Mouse (Mus musculus) G1E (cell line): ENCODE results near the gene Gm13288. TPM values are rescaled to one million over a fixed set of nuclear protein-coding genes. Genes with fewer than 3 reads are reported as not detected.
"Not testable (repeated sequence)": the region's sequence is repeated elsewhere in the genome, so short reads cannot be mapped to it uniquely, and the experiment has no call there.

Source experiments
- ATAC-seq: 2 replicates; pipeline ENCODE4 v1.8.0; 2016; ENCODE audit warnings: mild to moderate bottlenecking; ENCODE audit not compliant: insufficient number of reproducible peaks, poor library complexity, low FRiP score, severe bottlenecking; ENCODE audit errors: extremely low read depth
- DNase-seq: peaks from one replicate; pipeline ENCODE4 v3.0.0; 2012; ENCODE audit warnings: low spot score
- H3K27me3 ChIP-seq: 2 replicates; pipeline ENCODE4 v1.6.1; 2012; ENCODE audit warnings: mild to moderate bottlenecking, low read length, inconsistent platforms; ENCODE audit not compliant: insufficient read depth
- H3K36me3 ChIP-seq: replicated peaks from 2 replicates; pipeline ENCODE3; 2012; ENCODE audit warnings: mild to moderate bottlenecking, inconsistent platforms
- H3K4me1 ChIP-seq: 2 replicates; pipeline ENCODE4 v1.6.1; 2012; ENCODE audit warnings: low read depth, low read length, inconsistent platforms, mixed read lengths; ENCODE audit not compliant: insufficient read depth
- H3K4me3 ChIP-seq: 2 replicates; pipeline ENCODE4 v1.5.1; 2012; ENCODE audit warnings: low read depth, mild to moderate bottlenecking, inconsistent platforms, low read length, moderate library complexity, mixed read lengths
- H3K9me3 ChIP-seq: replicated peaks from 2 replicates; pipeline ENCODE4 v1.6.1; 2012; ENCODE audit warnings: inconsistent platforms
- polyA plus RNA-seq: library from polyadenylated mRNA; stranded (reverse); fragments of >175 nt; gene quantifications from 2 replicates; pipeline ENCODE4 v1.2.3, GENCODE M21; 2012
- total RNA-seq, 2 experiments: library from RNA; stranded (forward) in 1 of 2; stranded (reverse) in 1 of 2; fragments of 200-1000 nt in 1 of 2; fragments of >200 nt in 1 of 2; fragmentation: Nextera tagmentation in 1 of 2; gene quantifications; 2 replicates each; pipeline ENCODE4 v1.2.3; 2014 to 2017

Gm13288 gene
- total RNA-seq (2014; fragmentation: Nextera tagmentation), result not detected in 2 replicates
- total RNA-seq (2017), result 0.06 and 0.16 TPM in 2 replicates
- not detected in 2 replicates for polyA plus RNA-seq

- not testable (repeated sequence) for H3K4me3 ChIP-seq, DNase-seq, H3K9me3 ChIP-seq, ATAC-seq, H3K27me3 ChIP-seq, H3K36me3 ChIP-seq, H3K4me1 ChIP-seq
These were observed at the start of gene Gm13288 for GRCm38 (mm10) chr4:88805231-88805630. TSS of gene Gm13288 (plus strand) at chr4:88805531.

- H3K36me3 ChIP-seq, H3K4me1 ChIP-seq, H3K9me3 ChIP-seq, H3K27me3 ChIP-seq, DNase-seq, ATAC-seq, H3K4me3 ChIP-seq: not testable (repeated sequence)
These were observed 48.5 kb upstream of the Gm13288 start for GRCm38 (mm10) chr4:88756581-88757513.

- H3K4me3 ChIP-seq, result not testable (repeated sequence)
These were observed 47.7 kb upstream of the Gm13288 start for GRCm38 (mm10) chr4:88757628-88758031.

GRCm38 (mm10) chr4:88758751-88759150 lies 46.6 kb upstream of the Gm13288 start:
- H3K36me3 ChIP-seq, DNase-seq, H3K4me1 ChIP-seq, H3K4me3 ChIP-seq, H3K27me3 ChIP-seq, H3K9me3 ChIP-seq, ATAC-seq: not testable (repeated sequence)

More at GRCm38 (mm10) chr4:88757628-88758031, 47.7 kb upstream of the Gm13288 start:
- H3K9me3 ChIP-seq, H3K36me3 ChIP-seq, H3K4me1 ChIP-seq, ATAC-seq, DNase-seq, H3K27me3 ChIP-seq: not testable (repeated sequence)

- not testable (repeated sequence) for H3K27me3 ChIP-seq, DNase-seq, H3K36me3 ChIP-seq, H3K9me3 ChIP-seq, H3K4me3 ChIP-seq, H3K4me1 ChIP-seq, ATAC-seq
These were observed 45.6 kb upstream of the Gm13288 start, which contains the start of gene Gm13283 for GRCm38 (mm10) chr4:88759610-88760268. TSS of gene Gm13283 (plus strand) at chr4:88760119.

GRCm38 (mm10) chr4:88760431-88760830 lies 44.9 kb upstream of the Gm13288 start:
- ATAC-seq, H3K4me1 ChIP-seq, H3K9me3 ChIP-seq, DNase-seq, H3K36me3 ChIP-seq, H3K4me3 ChIP-seq, H3K27me3 ChIP-seq: not testable (repeated sequence)

- not testable (repeated sequence) for H3K4me3 ChIP-seq, H3K4me1 ChIP-seq, H3K27me3 ChIP-seq, ATAC-seq, H3K9me3 ChIP-seq, DNase-seq, H3K36me3 ChIP-seq
These were observed 43.6 kb upstream of the Gm13288 start for GRCm38 (mm10) chr4:88761776-88762175.

- H3K27me3 ChIP-seq, DNase-seq, ATAC-seq: not testable (repeated sequence)
These were observed 43.0 kb upstream of the Gm13288 start for GRCm38 (mm10) chr4:88762341-88762740.

GRCm38 (mm10) chr4:88763384-88764018 lies 41.8 kb upstream of the Gm13288 start:
- not testable (repeated sequence) for H3K4me1 ChIP-seq, H3K9me3 ChIP-seq, H3K27me3 ChIP-seq, ATAC-seq, DNase-seq, H3K36me3 ChIP-seq, H3K4me3 ChIP-seq

More at GRCm38 (mm10) chr4:88762341-88762740, 43.0 kb upstream of the Gm13288 start:
- not testable (repeated sequence) for H3K4me1 ChIP-seq, H3K36me3 ChIP-seq, H3K4me3 ChIP-seq, H3K9me3 ChIP-seq

GRCm38 (mm10) chr4:88773534-88773933 lies 31.8 kb upstream of the Gm13288 start, which contains the start of gene Gm13290:
TSS of gene Gm13290 (plus strand) at chr4:88773834.
- H3K9me3 ChIP-seq, H3K4me3 ChIP-seq, DNase-seq, H3K27me3 ChIP-seq, ATAC-seq, H3K36me3 ChIP-seq, H3K4me1 ChIP-seq: not testable (repeated sequence)

- not testable (repeated sequence) for H3K27me3 ChIP-seq, DNase-seq, H3K9me3 ChIP-seq, H3K4me1 ChIP-seq, H3K36me3 ChIP-seq, H3K4me3 ChIP-seq, ATAC-seq
These were observed 28.7 kb upstream of the Gm13288 start, which contains the start of gene Gm13289 for GRCm38 (mm10) chr4:88776622-88777021. TSS of gene Gm13289 (plus strand) at chr4:88776922.
